Mouse (Mus musculus): ENCODE measurements around the gene Dusp8. TPM values are rescaled to one million over a fixed set of nuclear protein-coding genes. Genes with fewer than 3 reads are reported as not detected.
A peak's percentile ranks its signal among the peaks of the same experiment; 100 is the strongest.

Gene Dusp8
- total RNA-seq, 2 experiments from 2014 or later, result 29.2 to 35.4 TPM

DNA sequence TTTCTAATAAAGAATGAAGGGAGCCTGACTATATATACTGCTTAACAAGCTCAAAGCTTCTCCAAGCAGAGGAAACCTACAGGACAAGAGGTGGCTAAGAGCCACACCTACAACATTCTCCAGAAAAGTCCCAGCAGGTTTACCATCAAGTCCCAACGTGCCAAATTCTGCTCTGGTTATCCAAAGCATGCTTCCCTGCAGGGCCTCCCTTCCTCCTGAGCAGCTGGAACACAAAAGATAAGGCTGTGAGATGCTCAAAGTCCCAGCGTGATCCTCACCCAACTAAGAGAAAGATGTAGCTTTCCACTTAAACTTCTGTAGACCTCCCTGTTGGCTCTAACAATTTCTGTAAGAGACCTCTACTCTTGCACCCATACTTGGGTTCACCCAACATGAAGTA is 36.6 kb downstream of the Dusp8 start:
- intact Hi-C loops (cut with DNase I), result no loop called here
- no peak for DNase-seq

DNA sequence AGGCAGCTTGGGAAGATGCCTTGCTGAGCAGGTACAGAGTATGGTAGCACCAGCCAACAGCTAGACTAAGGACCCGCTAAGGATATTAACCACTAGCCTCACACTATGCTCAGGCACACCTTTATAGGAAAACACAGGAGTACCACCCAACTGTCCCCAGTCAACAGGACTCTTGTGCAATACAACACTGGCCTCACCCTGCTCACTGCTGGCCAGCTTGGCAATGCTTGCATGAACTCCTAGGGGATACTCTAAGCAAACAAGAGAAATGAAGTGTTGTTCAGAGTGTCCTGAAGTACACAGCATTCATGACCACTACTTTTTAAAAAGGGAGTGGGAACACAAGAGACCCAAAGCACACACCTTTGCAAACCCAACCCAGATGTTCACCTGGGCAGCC is 38.5 kb downstream of the Dusp8 start:
- intact Hi-C loops (cut with DNase I), result no loop called here
- DNase-seq, result no peak

DNA sequence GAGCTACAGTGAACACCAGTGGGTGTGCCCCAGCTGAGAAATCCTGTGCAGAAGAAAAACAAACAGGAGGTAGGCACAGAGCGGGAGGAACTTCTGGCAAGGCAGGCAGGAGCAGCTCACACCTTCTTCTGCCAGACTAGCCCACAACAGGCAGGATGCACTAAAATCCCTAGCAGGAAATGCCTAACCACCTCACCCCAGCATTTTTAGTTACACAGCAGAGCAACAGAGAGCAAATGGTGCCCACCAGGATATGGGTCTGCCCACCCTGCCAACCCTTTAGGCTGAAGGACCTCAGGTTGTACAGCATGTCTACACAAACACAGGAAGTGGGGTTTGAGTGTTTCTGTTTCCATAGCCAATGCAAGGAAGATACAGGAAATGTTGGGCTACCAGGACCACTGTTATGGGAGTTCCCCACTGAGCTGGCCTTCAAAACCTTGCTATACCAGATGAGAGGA is 39.0 kb downstream of the Dusp8 start:
- intact Hi-C loops (cut with DNase I), result no loop called here
- DNase-seq, result no peak

DNA sequence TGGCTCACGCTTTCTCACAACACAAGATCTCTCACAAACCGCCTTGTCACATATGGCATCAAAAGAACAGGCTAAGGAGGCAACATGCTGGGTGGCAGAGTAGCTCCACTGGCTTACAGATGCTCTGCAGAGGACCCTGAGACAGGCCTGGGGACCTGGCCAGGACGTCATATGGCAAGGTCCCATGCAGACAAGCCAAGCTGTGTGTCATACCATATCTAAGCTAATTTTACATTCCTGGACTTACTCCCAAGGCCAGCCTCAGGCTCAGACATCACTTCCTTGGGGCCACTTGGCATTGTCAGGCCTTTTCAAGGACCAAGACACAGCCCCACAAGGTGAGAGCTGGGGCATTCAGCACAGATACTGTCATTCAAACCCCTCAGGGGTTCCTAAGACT is 40.2 kb downstream of the Dusp8 start:
- intact Hi-C loops (cut with DNase I), result no loop called here
- DNase-seq, result no peak

DNA sequence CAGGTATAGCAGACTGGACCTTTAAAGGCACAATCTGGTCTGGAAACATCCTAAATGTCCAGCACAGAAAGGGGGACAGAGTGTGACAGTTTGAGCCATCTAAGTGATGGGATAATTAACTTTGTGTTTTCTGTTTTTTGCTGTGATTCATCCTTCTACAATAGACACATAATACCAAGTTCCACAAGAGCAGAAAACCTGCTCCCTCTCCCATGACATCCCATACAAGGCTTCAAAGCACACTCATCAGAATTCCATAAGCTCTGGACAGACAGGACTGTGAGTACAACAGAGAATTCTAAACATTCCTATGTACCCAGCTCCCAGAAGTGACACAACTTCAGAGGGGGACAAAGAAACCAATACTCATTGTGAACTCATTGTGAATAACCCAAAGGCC is 45.1 kb downstream of the Dusp8 start:
- no peak for DNase-seq
- intact Hi-C loops (cut with DNase I), result no loop called here

DNA sequence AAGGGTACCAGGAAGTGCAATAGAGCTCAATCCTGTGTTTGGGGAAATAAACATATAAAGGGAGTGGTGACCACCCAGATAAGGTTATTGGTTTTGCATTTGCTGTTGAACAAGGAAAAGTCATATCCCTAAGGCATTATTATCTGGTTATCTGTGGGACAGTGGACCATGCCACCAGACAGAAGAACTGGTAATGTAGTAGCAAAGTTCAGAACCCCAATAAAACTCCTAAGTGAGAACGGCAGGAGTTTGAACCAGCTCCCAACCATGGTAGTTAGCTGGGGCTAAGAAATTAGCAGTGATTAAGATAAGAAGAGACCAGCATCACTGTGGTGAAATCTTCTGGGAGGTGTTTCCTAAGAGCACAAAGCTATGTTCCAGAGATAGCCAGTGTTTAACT is 49.7 kb downstream of the Dusp8 start:
- intact Hi-C loops (cut with DNase I), result no loop called here
- DNase-seq, result no peak

DNA sequence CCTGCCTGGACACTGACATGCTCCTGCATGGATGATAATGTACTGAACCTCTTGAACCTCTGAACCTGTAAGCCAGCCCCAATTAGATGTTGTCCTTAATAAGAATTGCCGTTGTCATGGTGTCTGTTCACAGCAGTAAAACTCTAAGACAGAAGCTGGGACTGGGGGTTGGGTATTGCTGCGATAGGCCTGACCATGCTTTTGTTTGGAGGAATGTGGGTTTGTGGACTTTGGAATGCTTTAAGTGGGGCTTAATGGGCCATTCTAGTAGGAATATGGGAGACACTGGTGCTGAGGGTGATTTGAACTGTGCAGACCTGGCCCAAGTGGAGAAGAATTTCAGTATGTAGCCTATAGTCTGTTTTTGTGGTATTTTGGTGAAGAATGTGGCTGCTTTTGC is 50.3 kb downstream of the Dusp8 start:
- DNase-seq, result no peak
- intact Hi-C loops (cut with DNase I), result no loop called here

DNA sequence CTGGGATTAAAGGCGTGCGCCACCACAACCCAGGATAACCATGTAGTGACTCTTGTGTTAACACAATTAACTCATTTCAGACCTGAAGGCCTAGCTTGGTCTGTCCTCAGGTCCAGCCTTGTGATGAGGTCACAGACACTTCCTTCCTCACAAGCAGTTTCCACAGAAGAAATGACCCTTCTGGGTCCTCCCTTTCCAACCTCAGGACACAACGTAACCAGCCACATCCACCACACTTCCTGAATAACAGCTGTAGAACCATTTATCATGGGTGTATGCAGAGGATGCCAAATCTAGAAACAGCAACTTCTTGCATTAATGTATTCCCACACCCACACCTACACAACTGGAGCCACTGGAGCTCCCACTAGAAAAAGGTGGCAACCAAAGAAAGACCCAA is 54.9 kb downstream of the Dusp8 start:
- DNase-seq, result peak in 1 of 2 experiments; percentile 31
- intact Hi-C loops (cut with DNase I), result no loop called here

DNA sequence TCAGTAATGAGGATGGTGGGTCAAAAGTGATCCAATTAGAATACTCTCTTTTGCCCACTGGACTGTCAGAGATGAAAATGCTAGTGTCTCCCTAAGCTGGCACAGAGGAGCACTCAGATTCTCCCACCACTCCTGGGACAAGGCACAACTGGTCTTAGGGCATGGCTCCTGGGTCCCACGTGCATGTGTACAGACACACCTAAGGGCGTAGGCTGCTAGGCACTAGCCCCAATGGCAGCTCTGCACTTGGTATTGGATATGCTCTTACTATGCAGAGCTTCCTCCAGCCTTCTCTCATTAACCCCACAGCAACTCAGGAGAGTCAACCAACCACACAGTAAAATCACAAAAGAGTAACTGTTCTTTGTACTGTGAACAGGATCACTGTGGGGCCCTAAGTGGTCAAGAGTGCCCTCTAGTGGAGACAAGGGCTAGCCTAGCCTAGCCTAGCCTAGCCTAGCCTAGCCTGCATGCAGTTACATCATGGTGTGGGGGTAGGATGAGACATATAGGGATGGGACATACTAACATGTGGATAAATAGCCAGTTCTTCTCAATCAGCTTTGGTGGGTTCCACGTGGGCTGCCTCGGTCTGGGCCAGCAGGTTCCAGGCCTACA is 58.0 kb downstream of the Dusp8 start:
- peak; percentile 40 to 64 for DNase-seq
- intact Hi-C loops (cut with DNase I), result no loop called here

DNA sequence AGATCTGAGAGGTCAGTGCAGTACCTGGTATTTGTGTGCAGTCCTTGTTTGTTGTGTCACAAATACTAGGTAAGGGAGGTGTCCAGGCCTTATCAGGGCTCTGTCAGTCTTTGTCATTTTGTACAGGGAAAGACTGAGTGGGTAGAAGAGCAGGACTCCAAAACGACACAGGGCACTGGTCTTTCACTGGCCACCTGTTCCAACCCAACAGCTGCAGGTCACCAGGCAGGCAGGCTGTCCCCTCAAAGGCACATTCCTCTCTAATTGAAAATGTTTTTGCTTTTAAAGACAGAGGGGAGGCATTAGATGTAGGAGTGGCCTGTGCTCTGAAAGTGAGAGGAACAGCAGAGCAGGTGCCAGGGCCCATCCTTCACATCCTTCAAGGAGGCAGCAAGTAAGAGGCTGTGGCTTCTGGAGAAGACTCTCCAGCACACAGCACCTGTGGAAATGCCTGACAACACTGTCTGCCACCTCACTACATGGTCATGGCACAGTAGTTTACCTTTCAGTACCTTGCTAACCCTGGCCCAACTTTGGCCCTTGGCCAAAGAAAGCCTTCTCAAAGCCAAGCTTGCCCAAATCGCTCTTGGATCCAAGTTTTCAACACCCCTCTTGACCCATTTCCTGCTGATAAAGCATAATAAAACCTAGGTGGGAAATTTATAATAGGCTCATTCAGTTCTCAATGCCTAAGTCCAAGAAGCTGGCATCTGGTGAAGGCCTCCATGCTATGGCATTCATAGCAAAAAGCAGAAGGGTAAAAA is 60.4 kb downstream of the Dusp8 start:
- intact Hi-C loops (cut with DNase I), result loop anchor here (2.0 kb wide), 1 partner anchor 18 kb away; no protein-coding TSS in a partner anchor
- no peak for DNase-seq

DNA sequence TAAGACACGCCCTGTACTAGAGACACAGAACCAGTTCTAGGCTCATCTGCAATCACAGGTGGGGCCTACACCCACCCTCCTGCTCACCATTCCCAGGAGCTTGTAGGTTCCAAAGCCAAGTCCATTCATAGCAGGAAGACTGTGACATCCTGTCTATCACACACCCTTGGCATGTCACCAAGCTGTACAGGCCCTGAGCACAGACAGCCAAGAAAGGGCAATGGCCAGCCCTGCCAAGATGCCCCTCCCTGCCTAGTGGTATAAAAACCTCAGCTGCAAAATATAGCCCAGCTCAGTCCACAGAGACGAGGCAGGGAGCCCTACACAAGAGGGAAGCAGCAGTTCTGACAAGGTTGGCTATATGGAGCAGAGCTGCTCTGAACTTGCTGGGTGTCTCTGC is 61.4 kb downstream of the Dusp8 start:
- intact Hi-C loops (cut with DNase I), result loop anchor here (2.0 kb wide), 1 partner anchor 17 kb away; no protein-coding TSS in a partner anchor
- DNase-seq, result peak; percentile 72

DNA sequence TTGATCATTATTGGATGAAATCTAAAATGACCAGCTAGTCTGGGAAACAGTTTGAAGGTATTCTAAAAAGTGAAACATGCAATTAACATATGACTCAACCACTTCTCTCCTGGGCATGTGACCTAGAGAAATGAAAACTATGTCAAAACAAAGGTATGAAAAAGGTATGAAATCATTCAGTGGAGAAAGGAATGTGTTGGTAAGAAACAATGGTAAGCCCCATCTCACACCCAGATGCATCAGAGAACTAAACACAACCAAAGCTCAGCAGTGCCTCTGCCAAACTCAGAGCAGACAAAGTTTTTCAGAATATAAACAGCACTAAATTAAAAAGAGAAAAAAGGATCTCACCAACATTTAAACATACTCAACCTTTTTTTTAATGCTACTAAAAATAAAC is 65.6 kb downstream of the Dusp8 start:
- intact Hi-C loops (cut with DNase I), result no loop called here
- no peak for DNase-seq

Other genes with a start within 250 kb of the Dusp8 start
- gene Tollip, start 177.3 kb downstream of the Dusp8 start, total RNA-seq (2021), result 10 to 100 TPM; 46.1 to 48.6 TPM
- under 1 TPM; 0.12 to 0.46 TPM for gene Brsk2, start 146.1 kb downstream of the Dusp8 start, total RNA-seq (2021)
- 10 to 100 TPM; 39.9 to 43.0 TPM for gene Mob2, start 34.8 kb downstream of the Dusp8 start, total RNA-seq (2021)
- not detected for gene Gm45618, start 24.9 kb upstream of the Dusp8 start, total RNA-seq (2021)
- gene Gm39115, start 40.2 kb upstream of the Dusp8 start, total RNA-seq (2021), result not detected
- not detected for gene Gm45337, start 48.8 kb upstream of the Dusp8 start, total RNA-seq (2021)
- not detected for gene Gm29735, start 61.3 kb upstream of the Dusp8 start, total RNA-seq (2021)
- gene Gm4553, start 69.9 kb upstream of the Dusp8 start, total RNA-seq (2021), result not detected
- gene Krtap5-2, start 80.2 kb upstream of the Dusp8 start, total RNA-seq (2021), result not detected
- not detected for gene Gm10153, start 94.5 kb upstream of the Dusp8 start, total RNA-seq (2021)
- gene Krtap5-3, start 105.5 kb upstream of the Dusp8 start, total RNA-seq (2021), result not detected
- not detected for gene Gm7579, start 116.0 kb upstream of the Dusp8 start, total RNA-seq (2021)
- not detected for gene Krtap5-5, start 134.1 kb upstream of the Dusp8 start, total RNA-seq (2021)
- gene Gm40460, start 145.2 kb upstream of the Dusp8 start, total RNA-seq (2021), result not detected
- gene Gm2431, start 162.5 kb upstream of the Dusp8 start, total RNA-seq (2021), result not detected
- gene Gm4559, start 178.5 kb upstream of the Dusp8 start, total RNA-seq (2021), result not detected
- gene Krtap5-1, start 201.3 kb upstream of the Dusp8 start, total RNA-seq (2021), result not detected
- gene Krtap5-4, start 207.7 kb upstream of the Dusp8 start, total RNA-seq (2021), result not detected